Mouse (Mus musculus): Measurements from ENCODE around the gene Atxn7.
"Not testable (repeated sequence)": the region's sequence is repeated elsewhere in the genome, so short reads cannot be mapped to it uniquely, and the experiment has no call there.

The Atxn7 gene

DNA sequence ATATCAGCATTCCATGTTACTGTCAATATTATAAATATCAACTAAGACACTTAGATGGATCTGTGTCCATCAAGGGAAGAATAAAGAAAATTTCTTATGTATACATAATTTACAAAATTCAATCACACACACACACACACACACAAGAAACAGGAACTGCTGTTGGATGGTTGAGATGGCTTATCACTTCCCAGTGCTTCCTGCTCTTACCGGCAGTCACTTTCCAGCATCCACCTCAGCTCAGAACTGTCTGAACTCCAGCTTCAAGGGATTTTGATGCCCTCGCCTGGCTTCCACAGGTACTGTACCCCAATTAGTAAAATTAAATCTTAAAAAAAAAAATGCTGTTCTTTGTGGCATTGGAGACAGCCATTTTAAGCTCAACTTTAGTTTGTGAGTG lies 27.2 kb downstream of the Atxn7 start:
- DNase-seq (ENCODE audit: low spot score in 2 of 2), result no peak

GRCm38 (mm10) chr14:13990741-13991140 lies 29.5 kb downstream of the Atxn7 start:
- no peak for DNase-seq (ENCODE audit: low spot score in 2 of 2)

DNA sequence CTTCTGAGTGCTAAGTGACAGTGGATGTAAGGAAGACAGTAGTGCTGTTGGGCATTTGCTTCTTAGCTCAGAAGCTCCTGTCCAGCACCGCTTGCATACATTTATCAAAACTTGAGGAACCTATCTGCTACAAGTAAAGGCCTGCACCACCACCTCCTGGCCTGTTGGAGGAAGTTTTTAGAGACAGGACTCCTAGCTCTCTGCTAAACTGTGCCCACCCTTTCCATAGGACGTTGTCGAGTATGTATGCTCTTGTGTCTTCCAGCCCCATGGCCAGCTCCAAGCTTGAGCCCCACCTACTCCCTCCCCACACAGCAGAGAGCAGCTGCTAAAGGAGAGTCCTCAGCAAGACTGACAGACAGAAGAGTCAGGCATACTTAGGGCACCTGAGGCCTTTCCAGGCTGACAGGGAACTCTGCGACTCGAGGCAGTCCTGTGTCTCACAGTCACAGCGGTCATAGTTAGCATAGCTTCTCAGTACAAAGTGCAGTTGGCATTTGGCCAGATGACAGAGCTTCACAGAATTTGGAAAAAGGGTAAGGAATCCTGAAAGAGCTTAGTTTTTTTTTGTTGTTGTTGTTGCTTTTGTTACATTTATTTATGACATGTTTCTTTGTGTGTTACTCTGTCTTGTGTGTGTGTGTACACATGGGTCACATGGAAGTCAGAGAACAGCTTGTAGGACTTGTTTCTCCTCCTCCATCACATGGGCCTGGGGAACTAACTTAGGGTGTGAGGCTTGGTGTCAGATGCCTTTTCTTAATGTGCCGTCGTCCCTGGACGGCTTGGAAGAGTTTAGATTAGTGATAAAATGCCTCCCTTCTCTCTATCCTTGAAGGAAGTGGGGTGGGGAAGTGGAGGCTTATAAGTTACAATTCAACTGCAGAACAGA lies 34.2 kb downstream of the Atxn7 start:
- no peak for DNase-seq (ENCODE audit: low spot score in 2 of 2)

GRCm38 (mm10) chr14:14002771-14003170 lies 41.5 kb downstream of the Atxn7 start:
- no peak for DNase-seq (ENCODE audit: low spot score in 2 of 2)

DNA sequence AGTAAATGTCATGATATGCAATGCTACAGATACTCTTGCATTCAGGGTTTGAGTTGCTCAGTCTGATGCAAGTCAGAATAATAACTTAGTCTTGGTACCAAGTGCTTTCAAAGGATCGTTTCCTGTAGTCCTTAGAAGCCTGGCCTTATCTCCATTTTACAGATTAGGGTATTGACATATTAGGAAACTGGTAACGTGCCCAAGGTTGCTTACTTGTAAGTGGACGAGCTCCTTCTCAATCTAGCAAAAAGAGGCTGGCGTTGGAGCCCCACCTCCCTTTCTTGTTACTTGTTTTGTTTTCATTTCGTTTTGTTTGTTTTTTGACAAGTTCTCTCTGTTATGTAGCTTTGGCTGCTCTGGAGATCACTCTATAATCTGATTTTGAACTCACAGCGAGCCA lies 48.5 kb downstream of the Atxn7 start:
- no peak for DNase-seq (ENCODE audit: low spot score in 2 of 2)

- DNase-seq (ENCODE audit: low spot score in 2 of 2), result peak; percentile 80 to 86
Measured at GRCm38 (mm10) chr14:14012383-14013251, 51.4 kb downstream of the Atxn7 start.

DNA sequence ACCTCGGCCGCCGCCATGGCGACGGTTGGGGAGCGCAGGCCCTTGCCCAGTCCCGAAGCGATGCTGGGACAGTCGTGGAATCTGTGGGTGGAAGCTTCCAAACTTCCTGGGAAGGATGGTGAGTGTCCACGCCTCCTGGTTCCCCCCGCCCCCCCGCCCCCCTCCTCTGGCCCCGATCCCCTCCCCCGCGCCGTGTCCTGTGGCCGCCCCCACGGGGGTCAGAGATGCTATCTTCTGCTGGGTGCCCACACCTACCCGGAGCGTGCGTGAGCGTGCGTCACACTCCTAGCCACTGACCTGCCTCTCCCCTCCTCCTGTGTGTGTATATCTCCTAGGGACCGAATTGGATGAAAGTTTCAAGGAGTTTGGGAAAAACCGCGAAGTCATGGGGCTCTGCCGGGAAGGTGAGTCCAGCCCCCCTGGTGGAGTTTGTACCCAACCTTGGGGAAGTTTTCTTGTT lies 52.0 kb downstream of the Atxn7 start:
- DNase-seq (ENCODE audit: low spot score in 2 of 2), result peak; percentile 18 to 28

- DNase-seq (ENCODE audit: low spot score in 2 of 2), result peak in 1 of 2 experiments; percentile 24
Measured at GRCm38 (mm10) chr14:14014636-14015375, 53.6 kb downstream of the Atxn7 start.

GRCm38 (mm10) chr14:14019155-14019894 lies 58.1 kb downstream of the Atxn7 start:
- DNase-seq (ENCODE audit: low spot score in 2 of 2), result no peak

DNA sequence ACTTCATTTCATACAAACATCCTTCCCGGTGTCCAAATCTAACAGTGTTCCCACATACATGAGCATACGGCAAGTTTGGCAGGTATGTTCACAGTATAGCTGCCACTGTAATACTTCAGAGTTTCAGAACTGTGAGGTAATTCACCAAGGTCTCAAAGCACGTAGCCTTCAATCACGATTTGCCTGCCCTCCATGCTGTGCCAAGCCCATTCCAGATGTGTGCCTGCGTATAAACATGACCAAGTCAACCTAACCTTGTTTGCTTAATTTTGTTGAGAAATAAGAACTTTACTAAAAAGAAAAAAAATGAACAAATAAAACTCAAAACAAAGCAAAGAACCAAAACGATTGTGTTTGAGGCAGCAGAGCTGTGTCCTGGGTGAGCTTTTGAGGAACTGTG lies 60.0 kb downstream of the Atxn7 start:
- DNase-seq (ENCODE audit: low spot score in 2 of 2), result no peak

DNA sequence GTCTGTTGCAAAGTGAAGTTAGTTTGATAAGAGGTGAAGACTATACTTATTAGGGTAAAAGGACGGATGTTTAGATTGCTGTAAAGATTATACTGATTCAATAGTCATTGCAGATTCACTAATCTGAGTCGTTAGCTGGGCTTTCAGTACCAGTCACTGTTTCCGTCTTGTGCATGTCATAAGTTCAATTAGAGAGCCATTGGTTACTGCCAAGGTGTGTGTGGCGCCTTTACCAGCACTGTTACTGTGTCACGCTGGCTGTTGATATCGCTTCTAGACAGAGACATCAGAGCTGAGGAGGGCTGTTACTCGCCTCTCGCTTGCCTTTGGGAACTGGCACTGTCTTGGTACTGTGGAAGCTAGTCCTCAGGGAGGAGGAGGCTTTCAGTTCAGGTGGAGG lies 64.6 kb downstream of the Atxn7 start:
- DNase-seq (ENCODE audit: low spot score in 2 of 2), result no peak

GRCm38 (mm10) chr14:14030621-14031020 lies 69.4 kb downstream of the Atxn7 start:
- no peak for DNase-seq (ENCODE audit: low spot score in 2 of 2)

GRCm38 (mm10) chr14:14032842-14033241 lies 71.6 kb downstream of the Atxn7 start:
- DNase-seq (ENCODE audit: low spot score in 2 of 2), result no peak

GRCm38 (mm10) chr14:14036352-14036751 lies 75.1 kb downstream of the Atxn7 start:
- no peak for DNase-seq (ENCODE audit: low spot score in 2 of 2)

DNA sequence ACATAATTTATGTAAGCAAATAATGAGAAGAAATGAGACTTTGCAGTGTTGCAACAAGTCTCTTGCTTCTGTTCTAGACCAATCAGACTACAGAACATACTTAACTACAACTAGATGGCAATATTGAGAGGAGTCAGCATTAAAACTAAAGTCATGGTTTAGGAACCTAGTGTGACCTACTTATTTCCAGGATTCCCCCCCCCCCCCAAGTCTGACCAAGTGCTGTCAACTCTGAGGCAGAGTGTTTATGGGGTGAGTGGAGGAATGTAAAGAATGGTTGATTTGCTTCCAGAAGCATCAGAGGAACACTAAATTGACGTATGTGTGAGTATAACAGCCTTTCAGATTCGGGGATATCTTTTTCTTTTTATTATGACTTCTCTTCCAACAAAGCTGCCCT lies 77.0 kb downstream of the Atxn7 start:
- no peak for DNase-seq (ENCODE audit: low spot score in 2 of 2)

DNA sequence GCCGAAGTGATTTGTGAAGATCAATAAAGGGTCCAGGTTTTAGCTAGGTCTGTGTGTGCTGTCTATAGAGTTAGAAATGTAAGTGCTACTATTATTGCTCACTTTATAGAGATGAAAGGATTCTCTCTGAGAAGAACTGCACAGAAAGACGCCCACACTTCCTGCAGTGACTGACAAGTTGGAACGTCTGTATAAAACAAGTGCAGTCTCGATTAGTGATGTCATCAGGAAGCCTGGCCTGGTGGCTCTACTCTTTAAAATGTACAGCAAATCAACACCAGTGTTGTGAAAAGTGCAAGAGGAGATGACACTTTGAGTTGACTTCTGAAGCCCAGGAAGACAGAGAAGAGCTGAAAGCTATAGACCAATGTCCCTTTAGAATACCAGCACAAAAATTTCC lies 81.1 kb downstream of the Atxn7 start:
- no peak for DNase-seq (ENCODE audit: low spot score in 2 of 2)

DNA sequence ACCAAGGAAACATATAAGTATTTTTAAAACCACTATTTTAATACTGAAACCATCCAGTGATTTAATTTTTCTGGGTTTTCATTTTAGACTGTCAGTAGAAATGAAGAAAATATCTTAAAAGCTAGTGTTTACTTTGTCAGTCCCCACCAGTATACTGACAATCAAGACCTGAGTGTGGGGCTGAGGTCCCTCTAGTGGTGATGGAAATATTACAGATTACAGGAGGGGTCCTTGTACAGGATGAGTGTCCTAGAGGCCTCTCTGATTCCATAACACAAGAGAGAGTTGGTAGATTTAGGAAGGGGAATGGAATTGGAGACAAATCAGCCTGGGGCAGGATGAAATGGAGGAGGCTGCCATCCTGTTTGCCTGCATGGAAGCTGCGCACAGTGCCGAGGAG lies 93.1 kb downstream of the Atxn7 start:
- no peak for DNase-seq (ENCODE audit: low spot score in 2 of 2)

GRCm38 (mm10) chr14:14059606-14060005 lies 98.4 kb downstream of the Atxn7 start:
- DNase-seq (ENCODE audit: low spot score in 2 of 2), result not testable (repeated sequence)

GRCm38 (mm10) chr14:14062531-14063245 lies 101.4 kb downstream of the Atxn7 start:
- no peak for DNase-seq (ENCODE audit: low spot score in 2 of 2)

GRCm38 (mm10) chr14:14063382-14063781 lies 102.1 kb downstream of the Atxn7 start:
- DNase-seq (ENCODE audit: low spot score in 2 of 2), result no peak
